Mouse (Mus musculus): ENCODE data around the gene Ccdc148.

DNA sequence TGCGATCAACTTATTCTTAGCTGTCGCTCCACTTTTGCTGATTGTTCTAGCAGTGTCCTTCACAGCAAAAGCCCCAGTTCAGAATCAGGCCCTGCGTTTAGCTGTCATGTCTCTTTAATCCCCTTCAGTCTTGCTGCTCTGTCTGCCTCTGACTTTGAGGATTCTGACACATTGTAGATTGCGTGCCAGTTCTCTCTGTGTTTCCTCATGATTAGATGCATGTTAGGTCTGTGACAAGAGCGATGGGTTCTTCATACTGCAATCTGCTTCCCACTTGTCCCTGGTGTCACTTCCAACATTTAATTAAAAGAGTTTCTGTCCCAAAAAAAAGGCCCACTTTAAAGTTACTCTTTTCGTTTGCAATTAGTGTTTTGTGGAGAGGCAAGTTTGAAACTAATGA, 126.2 kb downstream of the Ccdc148 start:
- no peak for TF ChIP-seq EP300 (IDR thresholded peaks at IDR 0.05; ENCODE audit: low read depth in 1 of 2, low read length in 2 of 2)
- TF ChIP-seq CTCF (IDR thresholded peaks at IDR 0.05 in 2 of 3, conservative IDR thresholded peaks at IDR 0.05 in 1 of 3; ENCODE audit: control insufficient read depth in 1 of 3, insufficient read depth in 1 of 3, low read depth in 2 of 3, low read length in 3 of 3, poor library complexity in 1 of 3, severe bottlenecking in 1 of 3): no peak
- no peak for TF ChIP-seq BHLHE40 (IDR thresholded peaks at IDR 0.05; ENCODE audit: borderline replicate concordance, low read depth, low read length)
- no peak for TF ChIP-seq MAZ (IDR thresholded peaks at IDR 0.05; ENCODE audit: low read depth, low read length)
- TF ChIP-seq POLR2A (IDR thresholded peaks at IDR 0.05; ENCODE audit: control insufficient read depth in 1 of 2, insufficient read depth in 1 of 2, low read depth in 1 of 2, low read length in 2 of 2, poor library complexity in 1 of 2): no peak
- no peak for TF ChIP-seq KAT2A (conservative IDR thresholded peaks at IDR 0.05; ENCODE audit: low read depth, low read length)
- TF ChIP-seq MYC (IDR thresholded peaks at IDR 0.05; ENCODE audit: low read depth, low read length): no peak
- no peak for TF ChIP-seq RCOR1 (IDR thresholded peaks at IDR 0.05; ENCODE audit: low read depth, low read length)
- TF ChIP-seq MAX (IDR thresholded peaks at IDR 0.05; ENCODE audit: low read length): no peak
- TF ChIP-seq ZMIZ1 (IDR thresholded peaks at IDR 0.05; ENCODE audit: low read depth, low read length): no peak
- TF ChIP-seq POLR2AphosphoS2 (IDR thresholded peaks at IDR 0.05; ENCODE audit: low read length): no peak

Data from MEL (cell line).